Mouse (Mus musculus) liver (tissue): ENCODE data around the gene Tgfbr2.
A peak's percentile ranks its signal among the peaks of the same experiment; 100 is the strongest.
"Not testable (repeated sequence)": the region's sequence is repeated elsewhere in the genome, so short reads cannot be mapped to it uniquely, and the experiment has no call there.

Experiments used
- DNase-seq: peaks from one replicate; pipeline ENCODE4 v3.0.0-alpha.2; 2020; ENCODE audit warnings: mixed read lengths

Tgfbr2 gene

GRCm38 (mm10) chr9:116059156-116059555 lies 116.0 kb downstream of the Tgfbr2 start:
- peak; percentile 21 for DNase-seq

- no peak for DNase-seq
Measured at GRCm38 (mm10) chr9:116058475-116058874, 116.7 kb downstream of the Tgfbr2 start.

GRCm38 (mm10) chr9:116053976-116054375 lies 121.2 kb downstream of the Tgfbr2 start:
- DNase-seq = no peak

- DNase-seq = no peak
Measured at GRCm38 (mm10) chr9:116049985-116050384, 125.2 kb downstream of the Tgfbr2 start.

- peak; percentile 72 for DNase-seq
Measured at GRCm38 (mm10) chr9:116041787-116042186, 133.4 kb downstream of the Tgfbr2 start.

- no peak for DNase-seq
Measured at GRCm38 (mm10) chr9:116041369-116041768, 133.8 kb downstream of the Tgfbr2 start.

- not testable (repeated sequence) for DNase-seq
Measured at GRCm38 (mm10) chr9:116040852-116041251, 134.3 kb downstream of the Tgfbr2 start.

GRCm38 (mm10) chr9:116039981-116040380 lies 135.2 kb downstream of the Tgfbr2 start:
- DNase-seq = no peak

GRCm38 (mm10) chr9:116038275-116038674 lies 136.9 kb downstream of the Tgfbr2 start:
- DNase-seq = no peak
